Mouse (Mus musculus) lung, adult 2 months (tissue): Measurements from ENCODE around the gene Fam160b1. TPM values are rescaled to one million over a fixed set of nuclear protein-coding genes. Genes with fewer than 3 reads are reported as not detected.

Source experiments
- DNase-seq: peaks from one replicate; pipeline ENCODE4 v3.0.0; 2022
- H3K4me1 ChIP-seq: fragments of 200-500 bp; 2 replicates; pipeline ENCODE4 v1.6.1; 2011; ENCODE audit warnings: low read length; ENCODE audit not compliant: control insufficient read depth, insufficient read depth
- H3K4me3 ChIP-seq: fragments of 200-500 bp; replicated peaks from 2 replicates; pipeline ENCODE3; 2011; ENCODE audit warnings: low read depth, mild to moderate bottlenecking, control low read depth, low read length; ENCODE audit errors: extremely low read depth
- CTCF ChIP-seq: fragments of 200-500 bp; IDR thresholded peaks from 2 replicates; pipeline ENCODE4 v1.5.1; 2011; ENCODE audit warnings: mild to moderate bottlenecking, low read length, control low read depth; ENCODE audit not compliant: insufficient read depth
- POLR2A ChIP-seq: fragments of 200-500 bp; IDR thresholded peaks from 2 replicates; pipeline ENCODE4 v1.6.1; 2011; ENCODE audit warnings: low read depth, mild to moderate bottlenecking, control low read depth, low read length, borderline replicate concordance; ENCODE audit errors: extremely low read depth
- WGBS: fragments of 180-500 bp; shearing (Covaris S2); methylation state at CpG from one replicate; pipeline ENCODE4 v1.1.7; 2018; 5-methylcytosine and 5-hydroxymethylcytosine counted together
- polyA plus RNA-seq: library from polyadenylated mRNA; depleted of rRNA; stranded (reverse); fragments of >200 nt; gene quantifications from 2 replicates; pipeline ENCODE4 v1.2.3, GENCODE M21; 2012

Gene Fam160b1
- polyA plus RNA-seq, 1 experiment: 17.5 TPM

DNA sequence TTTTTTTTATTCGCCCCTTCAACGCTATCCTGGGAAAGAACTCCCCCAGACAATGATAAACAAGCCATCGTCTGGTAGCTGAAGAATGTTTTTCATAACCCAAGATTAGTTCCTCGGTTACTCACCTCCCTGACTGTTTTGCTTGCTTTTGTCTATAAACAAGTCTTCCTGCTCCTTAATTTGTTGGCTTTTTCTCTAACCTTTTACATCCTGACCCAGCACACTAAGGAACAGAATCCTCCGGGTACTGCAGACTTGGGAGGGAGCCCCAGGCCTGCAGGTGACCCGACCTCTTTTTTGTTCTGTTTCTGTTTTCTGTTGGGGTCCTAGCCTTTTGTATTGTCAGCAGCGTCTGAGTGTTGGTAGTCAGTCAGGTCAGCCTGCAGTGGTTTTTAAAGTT is 2.6 kb downstream of the Fam160b1 start:
- 16% methylated on average over 7 of the region's 7 CpGs for WGBS
- no peak for DNase-seq
- no peak for TF ChIP-seq CTCF
- no peak for TF ChIP-seq POLR2A
- Histone ChIP-seq H3K4me1 (peaks cover 39% of the 10 kb centered on the region), H3K4me3 (no peak overlapping the region)

DNA sequence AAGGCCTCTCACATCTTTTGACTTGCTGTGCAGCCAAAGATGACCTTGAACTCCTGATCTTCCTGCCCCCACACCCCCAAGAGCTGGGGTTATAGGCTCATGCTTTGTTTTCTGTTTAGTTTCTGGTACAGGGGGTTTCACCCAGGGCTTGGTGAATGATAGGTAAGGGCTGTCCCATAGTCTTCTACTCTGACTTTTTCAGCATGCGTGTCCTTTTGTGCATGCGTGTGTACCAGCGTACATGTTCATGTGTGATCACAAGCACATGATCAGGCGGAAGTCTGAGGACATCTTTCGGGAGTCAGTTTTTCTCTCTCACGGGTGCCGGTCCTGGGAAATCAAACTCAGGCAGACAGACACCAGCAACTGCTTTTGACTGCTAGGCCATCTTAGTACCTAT is 3.1 kb downstream of the Fam160b1 start:
- TF ChIP-seq CTCF: no peak
- no peak for TF ChIP-seq POLR2A
- peaks cover 38% of the 10 kb centered on the region for H3K4me1 ChIP-seq
- no peak for DNase-seq
- 79% methylated on average over 7 of the region's 7 CpGs for WGBS
- no peak overlapping the region for H3K4me3 ChIP-seq

DNA sequence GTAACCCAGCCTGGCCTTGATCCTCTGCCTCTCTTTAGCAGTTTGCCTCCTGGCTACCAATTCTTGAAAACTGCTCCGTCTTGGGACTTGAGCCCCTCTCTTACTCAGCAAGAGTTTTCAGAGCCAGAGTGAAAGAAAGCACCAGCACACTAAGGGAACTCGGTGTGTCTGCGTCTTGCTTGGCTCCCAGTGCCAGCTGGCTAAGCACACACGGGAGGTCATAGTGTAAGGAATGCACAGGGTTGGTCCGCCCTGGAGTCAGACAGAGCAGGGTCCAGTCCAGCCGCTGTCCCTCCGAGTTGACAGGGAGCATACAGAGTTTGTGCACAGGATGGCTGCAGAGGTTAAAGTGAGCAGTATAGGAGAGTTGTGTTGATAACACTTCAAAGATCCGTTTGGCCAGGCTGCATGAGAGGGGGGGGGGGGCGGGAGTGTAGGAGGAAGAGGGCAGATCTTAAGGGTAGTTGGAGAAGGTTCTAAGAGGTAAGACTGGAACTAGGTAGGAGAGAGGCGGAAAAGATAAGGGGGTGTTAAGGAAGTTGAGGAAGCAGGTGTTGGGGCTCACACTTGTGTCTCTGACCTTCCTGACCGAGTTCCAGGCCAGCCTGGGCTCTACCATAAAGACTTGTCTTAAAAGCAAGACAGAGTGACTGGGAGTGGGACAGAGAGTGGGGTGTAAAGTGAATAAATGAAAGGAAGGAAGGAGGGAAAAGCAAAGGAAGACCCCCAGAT is 4.6 kb downstream of the Fam160b1 start:
- no peak overlapping the region for H3K4me3 ChIP-seq
- H3K4me1 ChIP-seq: peaks cover 30% of the 10 kb centered on the region
- WGBS: 13% methylated on average over 11 of the region's 11 CpGs
- peak; percentile 57 for DNase-seq
- TF ChIP-seq CTCF (no peak), POLR2A (no peak)

DNA sequence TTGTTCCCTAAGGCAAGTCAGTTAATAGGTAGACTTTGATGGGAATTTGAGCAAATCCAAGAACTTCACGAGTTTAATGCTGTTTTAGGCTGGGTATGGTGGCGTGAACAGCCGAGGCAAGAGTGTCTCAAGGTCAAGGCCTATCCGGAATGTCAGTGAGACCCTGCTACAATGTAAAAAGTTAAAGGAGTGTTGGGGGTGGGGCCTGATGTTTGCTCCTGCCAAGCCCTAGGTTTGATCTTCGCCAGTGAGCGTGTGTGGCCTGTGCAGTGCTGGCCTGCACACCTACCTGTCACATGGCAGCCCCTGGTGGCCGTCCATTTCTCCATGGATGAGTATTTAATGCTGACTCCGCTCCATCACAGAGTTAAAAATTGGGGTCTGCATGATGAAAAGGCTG is 5.5 kb downstream of the Fam160b1 start:
- 45% methylated on average over 8 of the region's 8 CpGs for WGBS

DNA sequence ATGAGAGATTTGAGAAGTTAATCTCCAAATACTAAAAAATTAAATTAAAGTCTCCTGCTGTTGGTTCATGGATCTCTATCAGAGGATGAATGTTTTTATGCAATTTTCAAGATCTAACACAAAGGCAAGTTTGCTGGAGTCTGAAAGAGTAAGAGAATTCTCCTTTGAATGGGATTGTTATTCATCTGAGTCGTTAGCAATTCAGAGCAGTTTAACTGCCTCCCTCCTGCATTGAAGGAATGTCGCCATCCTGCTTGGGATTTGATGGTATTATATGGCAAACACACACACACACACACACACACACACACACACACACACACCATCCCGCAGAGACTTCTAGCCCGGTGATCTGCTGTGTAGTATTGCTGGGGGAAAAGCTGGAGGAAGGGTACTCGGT is 6.1 kb downstream of the Fam160b1 start:
- DNase-seq: no peak
- 51% methylated on average over 5 of the region's 5 CpGs for WGBS
- no peak overlapping the region for H3K4me3 ChIP-seq
- TF ChIP-seq CTCF (no peak), POLR2A (no peak)
- peaks cover 30% of the 10 kb centered on the region for H3K4me1 ChIP-seq

More for the DNA sequence above, 5.5 kb downstream of the Fam160b1 start:
- no peak for TF ChIP-seq POLR2A
- TF ChIP-seq CTCF: no peak
- DNase-seq: no peak
- H3K4me1 ChIP-seq: peaks cover 30% of the 10 kb centered on the region
- no peak overlapping the region for H3K4me3 ChIP-seq

DNA sequence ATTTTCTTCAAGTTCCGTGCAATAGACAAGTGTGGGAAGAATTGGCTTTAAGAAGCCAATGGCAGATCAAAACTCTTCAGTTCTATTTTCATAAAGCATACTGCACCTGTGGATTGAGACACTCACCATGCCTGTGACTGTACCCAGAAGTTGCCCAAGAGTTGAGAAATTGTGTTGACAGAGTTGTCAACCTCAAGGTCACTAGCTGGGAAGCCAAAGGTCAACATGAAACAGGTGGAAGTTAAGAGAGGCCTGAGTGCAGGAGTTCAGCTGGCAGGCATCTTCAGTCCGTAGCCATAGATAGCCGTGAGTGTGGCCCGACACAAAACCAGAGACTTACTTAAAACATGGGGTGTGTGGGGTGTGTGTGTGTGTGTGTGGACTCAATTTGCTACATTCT is 6.7 kb downstream of the Fam160b1 start:
- Histone ChIP-seq H3K4me1 (peaks cover 30% of the 10 kb centered on the region), H3K4me3 (no peak overlapping the region)
- peak; percentile 51 for DNase-seq
- no peak for TF ChIP-seq CTCF
- TF ChIP-seq POLR2A: no peak
- WGBS: 62% methylated on average over 4 of the region's 4 CpGs

DNA sequence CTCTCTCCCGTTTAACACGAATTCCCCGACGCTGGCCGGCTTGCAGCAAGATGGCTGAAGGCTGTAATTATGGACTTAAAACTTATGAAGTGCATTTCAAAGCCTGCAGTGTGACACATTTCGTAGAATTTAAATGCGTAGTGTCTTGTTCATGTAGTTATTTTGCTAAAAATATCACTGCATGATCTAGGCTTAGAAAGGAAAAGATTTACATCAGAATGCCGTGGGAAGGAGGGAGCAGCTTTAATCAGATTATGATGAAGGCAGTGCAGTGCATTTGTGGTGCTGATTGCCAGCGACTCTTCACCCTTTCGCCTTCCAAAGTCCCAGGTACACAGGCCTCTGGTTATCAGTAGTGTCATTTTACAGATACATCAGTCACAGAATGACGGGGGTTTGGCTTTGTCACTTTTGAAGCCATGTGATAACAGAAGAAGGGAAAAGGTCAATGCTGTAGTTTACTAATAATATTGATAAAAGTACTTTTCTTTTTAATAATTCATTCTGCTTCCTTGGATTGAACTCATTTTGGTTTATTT is 7.4 kb downstream of the Fam160b1 start:
- no peak for DNase-seq
- no peak for TF ChIP-seq CTCF
- TF ChIP-seq POLR2A: no peak
- WGBS: 72% methylated on average over 11 of the region's 11 CpGs
- H3K4me1 ChIP-seq: peaks cover 26% of the 10 kb centered on the region
- no peak overlapping the region for H3K4me3 ChIP-seq

DNA sequence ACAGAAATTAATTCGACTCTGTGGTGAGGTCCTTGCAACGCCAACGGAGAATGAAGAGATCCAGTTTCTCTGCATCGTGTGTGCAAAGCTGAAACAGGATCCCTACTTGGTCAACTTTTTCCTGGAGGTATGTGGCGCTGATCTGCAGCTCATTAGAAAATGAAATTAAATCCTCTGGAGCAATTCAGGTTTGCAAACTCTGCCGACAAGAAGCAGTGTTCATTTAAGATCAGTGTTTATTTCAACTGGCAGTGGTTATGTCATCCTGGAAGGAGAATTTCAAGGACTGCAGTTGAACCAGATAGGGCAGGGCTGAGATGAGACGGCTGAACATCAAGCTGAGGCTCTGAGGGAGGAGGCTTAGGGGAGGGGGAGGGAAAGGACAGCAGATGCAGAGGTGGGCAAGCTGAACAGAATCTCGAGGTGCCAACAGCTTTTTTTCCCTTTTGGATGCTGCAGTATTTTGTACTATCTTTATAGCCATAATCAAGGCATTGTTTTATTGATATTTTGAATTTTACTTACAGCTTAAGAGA is 12.9 kb downstream of the Fam160b1 start:
- DNase-seq: no peak
- Histone ChIP-seq H3K4me1 (no peaks in the 10 kb centered on the region), H3K4me3 (no peak overlapping the region)
- TF ChIP-seq POLR2A: no peak
- no peak for TF ChIP-seq CTCF
- 75% methylated on average over 8 of the region's 8 CpGs for WGBS

DNA sequence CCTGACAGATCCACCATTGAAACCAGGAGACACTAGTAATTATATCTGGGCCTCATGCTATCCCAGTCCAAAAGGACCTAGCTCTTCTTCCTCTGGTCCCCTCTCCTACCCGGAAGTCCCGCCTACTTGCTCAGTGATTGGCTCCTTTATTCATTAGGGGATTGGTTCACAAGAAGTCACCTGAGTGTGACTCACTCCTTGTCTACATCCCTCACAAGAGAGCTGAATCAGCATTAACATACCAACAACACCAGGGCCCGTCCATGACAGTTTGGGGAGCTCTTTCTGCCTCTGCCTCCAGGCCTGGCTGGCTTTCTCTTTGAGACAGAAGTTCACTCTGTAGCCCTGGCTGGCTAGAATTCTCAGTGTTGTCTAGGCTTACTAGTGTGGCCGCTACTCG is 14.7 kb downstream of the Fam160b1 start:
- Histone ChIP-seq H3K4me1 (no peaks in the 10 kb centered on the region), H3K4me3 (no peak overlapping the region)
- no peak for TF ChIP-seq CTCF
- TF ChIP-seq POLR2A: no peak
- no peak for DNase-seq
- 86% methylated on average over 5 of the region's 5 CpGs for WGBS

DNA sequence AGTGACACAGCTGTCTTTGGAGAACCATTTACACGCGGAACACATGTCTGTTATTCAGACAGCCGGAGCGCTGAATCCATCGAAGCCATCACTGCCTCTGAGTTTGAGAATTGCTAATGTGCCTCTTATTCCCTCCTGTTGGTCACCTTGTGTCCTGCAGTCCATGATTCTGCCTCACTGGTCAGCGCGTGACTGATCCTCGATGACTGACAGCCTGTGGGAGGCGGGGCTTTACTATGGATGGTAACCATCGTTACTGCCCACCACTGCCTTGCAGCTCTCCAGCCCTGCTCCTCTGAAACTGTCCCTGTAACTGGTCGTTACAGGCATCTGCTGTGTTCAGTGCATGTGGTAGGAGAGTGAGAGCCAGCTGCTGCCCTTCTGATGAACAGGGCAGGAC is 15.3 kb downstream of the Fam160b1 start:
- Histone ChIP-seq H3K4me3 (no peak overlapping the region), H3K4me1 (no peaks in the 10 kb centered on the region)
- TF ChIP-seq CTCF (no peak), POLR2A (no peak)
- no peak for DNase-seq
- WGBS: 88% methylated on average over 11 of the region's 11 CpGs
